Mouse (Mus musculus): ENCODE data around the gene Fermt2.

The Fermt2 gene

GRCm38 (mm10) chr14:45462875-45463475 lies 66.9 kb downstream of the Fermt2 start:
- CTCF ChIA-PET: no interaction called here

- CTCF ChIA-PET: no interaction called here
These were observed 67.5 kb downstream of the Fermt2 start for GRCm38 (mm10) chr14:45462374-45462773.

- CTCF ChIA-PET: no interaction called here
These were observed 68.0 kb downstream of the Fermt2 start for GRCm38 (mm10) chr14:45461945-45462344.

GRCm38 (mm10) chr14:45460491-45460890 lies 69.4 kb downstream of the Fermt2 start:
- CTCF ChIA-PET: no interaction called here

DNA sequence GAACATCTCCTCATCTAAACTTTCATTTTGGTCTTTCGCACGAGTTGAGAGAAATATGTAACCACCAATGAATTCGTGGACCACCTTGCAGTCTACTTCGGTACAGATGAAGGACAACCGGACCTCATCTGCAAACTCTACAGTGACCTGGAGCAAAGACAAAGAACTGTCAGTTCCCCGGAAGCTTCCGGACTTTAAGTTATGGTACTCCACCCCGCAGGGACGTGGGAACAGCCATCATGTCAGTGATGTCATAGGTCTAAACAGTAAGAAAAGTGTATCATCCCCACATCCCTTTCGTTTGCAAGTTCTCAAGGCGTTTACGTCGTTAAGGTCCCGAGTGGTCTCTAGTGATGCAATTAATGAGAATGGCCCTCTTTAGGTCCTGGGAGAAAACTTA lies 70.0 kb downstream of the Fermt2 start:
- CTCF ChIA-PET: no interaction called here

DNA sequence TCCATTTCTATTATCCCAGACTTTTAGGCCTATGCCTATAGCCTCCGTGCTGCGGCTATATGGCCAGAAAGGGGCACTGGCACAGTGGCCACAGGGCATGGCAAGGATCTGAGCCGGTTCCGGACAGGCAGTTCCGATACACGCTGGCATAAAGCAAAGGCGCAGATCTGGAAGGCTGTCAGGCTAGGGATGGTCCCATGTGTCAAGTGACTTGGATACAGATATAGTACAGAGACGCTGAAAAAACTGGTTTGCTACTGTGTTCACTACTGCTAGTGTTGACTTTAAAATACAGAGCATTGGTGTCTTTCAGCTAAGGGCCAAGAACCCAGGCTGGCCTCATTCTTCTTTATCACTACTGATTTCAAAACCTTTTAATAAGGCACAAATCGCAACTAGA lies 72.9 kb downstream of the Fermt2 start:
- CTCF ChIA-PET: no interaction called here

DNA sequence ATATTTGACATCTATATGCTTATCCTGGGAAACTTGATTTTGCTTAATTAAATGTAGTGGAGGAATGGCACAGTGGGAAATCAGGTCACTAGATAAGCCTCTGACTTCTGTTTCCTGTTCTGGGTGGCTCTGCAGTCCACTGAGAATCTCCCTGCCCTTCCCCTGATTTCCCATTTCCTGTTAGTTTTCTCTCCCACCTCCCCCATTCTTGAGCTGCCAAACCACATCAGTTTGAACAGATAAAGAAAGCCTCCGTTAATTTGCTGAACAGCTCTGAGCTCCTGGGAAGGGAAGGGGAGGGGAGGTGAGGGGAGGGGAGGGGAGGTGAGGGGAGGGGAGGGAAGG lies 73.4 kb downstream of the Fermt2 start:
- CTCF ChIA-PET: no interaction called here

GRCm38 (mm10) chr14:45455651-45456501 lies 74.0 kb downstream of the Fermt2 start:
- CTCF ChIA-PET: no interaction called here

- CTCF ChIA-PET: no interaction called here
These were observed 76.2 kb downstream of the Fermt2 start for GRCm38 (mm10) chr14:45453538-45454233.

- CTCF ChIA-PET: no interaction called here
These were observed 76.9 kb downstream of the Fermt2 start for GRCm38 (mm10) chr14:45452861-45453512.

DNA sequence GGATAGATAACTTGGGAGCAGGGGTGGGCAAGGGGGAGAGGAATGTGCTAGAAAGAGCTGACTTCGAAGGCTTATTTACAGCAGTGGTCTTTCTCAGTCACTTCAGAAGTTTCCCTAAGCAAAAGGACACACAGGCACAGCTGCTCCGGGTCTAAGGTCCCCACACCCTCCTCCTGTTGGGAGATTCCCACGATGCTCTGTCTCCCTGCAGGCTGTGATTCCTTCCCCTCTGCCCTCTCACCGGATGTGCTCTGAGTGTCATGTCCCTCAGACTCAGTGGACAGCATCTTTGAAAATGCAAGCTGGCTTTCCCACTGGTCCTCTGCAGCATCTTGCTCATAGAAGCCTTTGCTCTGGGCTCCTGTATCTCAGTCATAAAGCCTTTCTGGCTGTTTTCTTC lies 77.8 kb downstream of the Fermt2 start:
- CTCF ChIA-PET: no interaction called here

GRCm38 (mm10) chr14:45451090-45451489 lies 78.8 kb downstream of the Fermt2 start:
- CTCF ChIA-PET: no interaction called here

DNA sequence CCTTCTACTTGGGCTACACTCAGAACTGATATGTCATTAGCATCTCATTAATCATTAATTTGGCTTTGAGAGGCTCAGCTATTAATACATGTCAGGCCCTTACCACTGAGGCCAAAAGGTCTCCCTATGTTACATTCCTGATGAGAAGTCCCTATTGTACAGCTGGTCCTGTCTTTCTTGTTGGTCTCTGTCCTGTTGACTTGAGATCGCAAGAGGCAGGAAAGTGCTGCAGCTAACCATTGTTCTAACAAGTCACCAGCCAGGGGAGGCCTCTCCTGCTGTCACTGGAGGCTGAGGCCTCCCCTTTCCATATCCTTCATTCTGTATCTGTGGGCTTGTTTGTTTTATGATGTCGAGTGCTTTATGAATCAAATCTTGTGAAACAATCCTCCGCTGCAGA lies 83.1 kb downstream of the Fermt2 start:
- CTCF ChIA-PET: no interaction called here

- CTCF ChIA-PET: no interaction called here
These were observed 84.5 kb downstream of the Fermt2 start for GRCm38 (mm10) chr14:45445445-45445844.

DNA sequence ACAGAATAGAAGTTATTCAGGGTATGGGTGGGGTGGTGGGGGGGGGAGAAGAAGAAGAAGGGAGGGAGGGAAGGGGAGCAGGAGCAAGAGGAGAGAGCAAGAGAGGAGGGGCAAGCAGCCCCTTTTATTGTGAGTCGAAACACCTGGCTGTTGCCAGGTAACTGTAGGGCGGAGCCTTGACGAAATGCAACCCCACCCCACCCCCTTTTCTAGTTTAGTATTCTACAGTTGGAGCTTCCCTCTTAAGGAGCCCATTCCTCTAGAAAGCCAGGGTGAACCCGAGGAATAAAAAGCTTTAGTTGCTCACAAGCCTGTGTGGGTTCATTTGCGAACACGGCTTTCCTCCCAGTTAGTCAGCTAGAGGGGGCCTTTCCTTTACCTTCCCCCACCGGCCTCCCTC lies 85.0 kb downstream of the Fermt2 start:
- CTCF ChIA-PET: no interaction called here

GRCm38 (mm10) chr14:45442781-45443560 lies 86.9 kb downstream of the Fermt2 start:
- CTCF ChIA-PET: no interaction called here

DNA sequence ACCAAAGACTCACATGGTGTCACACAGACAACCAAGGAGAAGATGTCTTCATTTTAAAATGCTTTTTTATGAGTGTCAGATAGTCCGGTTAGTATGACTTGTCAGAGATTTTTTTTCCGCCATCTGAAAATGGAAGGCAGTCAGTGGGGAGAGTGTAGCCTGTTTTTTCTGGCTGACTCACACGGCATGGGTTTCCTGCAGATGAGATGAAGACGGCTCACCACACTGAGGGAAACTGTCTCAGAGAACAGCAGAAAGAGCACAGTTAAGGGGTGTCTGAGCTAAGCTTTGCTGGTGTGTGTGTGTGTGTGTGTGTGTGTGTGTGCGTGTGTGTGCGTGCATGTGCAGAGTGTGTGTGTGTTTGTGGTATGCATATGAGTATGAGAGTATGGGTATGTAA lies 88.6 kb downstream of the Fermt2 start:
- CTCF ChIA-PET: no interaction called here

DNA sequence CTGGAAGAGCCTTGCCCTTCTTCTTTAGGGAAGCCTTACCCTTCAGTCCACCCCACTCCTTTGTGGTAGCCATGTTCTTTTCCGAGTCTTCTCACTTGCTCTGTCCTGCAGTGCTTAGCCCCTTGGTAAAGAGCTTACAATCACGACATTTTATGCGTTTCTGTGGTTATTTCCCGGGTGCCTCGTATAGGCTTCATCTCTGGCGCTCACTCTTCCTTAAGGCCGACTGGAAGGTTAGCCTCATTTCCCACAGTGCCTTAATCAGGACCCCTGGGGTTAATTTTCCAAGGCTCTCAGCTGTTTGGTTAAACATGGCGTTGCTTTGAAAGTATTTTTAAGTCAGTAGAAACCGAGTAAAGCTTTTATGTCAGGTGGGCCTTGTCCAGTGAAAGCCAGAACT lies 90.5 kb downstream of the Fermt2 start:
- CTCF ChIA-PET: no interaction called here

- CTCF ChIA-PET: no interaction called here
These were observed 91.0 kb downstream of the Fermt2 start for GRCm38 (mm10) chr14:45438931-45439275.

- CTCF ChIA-PET: no interaction called here
These were observed 91.5 kb downstream of the Fermt2 start for GRCm38 (mm10) chr14:45438250-45438930.

DNA sequence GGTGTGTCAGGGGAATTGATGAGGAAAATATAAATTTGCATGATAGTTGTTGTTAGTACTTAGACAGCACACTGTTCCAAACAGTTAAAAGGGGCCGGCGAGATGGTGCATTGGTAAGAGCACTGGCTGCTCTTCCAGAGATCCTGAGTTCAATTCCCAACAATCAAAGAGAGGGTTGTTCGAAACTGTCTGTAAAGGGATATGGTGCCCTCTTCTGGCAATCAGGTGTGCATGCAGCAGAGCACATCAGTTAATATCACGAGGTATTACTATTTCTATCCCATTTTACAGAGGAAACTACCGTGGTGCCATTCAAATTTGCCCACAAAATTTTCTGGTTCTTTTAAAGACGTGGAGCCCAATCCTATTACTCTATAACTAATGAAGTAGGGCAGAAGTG lies 95.7 kb downstream of the Fermt2 start:
- CTCF ChIA-PET: no interaction called here

GRCm38 (mm10) chr14:45432003-45432402 lies 97.9 kb downstream of the Fermt2 start:
- CTCF ChIA-PET: no interaction called here
